In the genomic region with DNA sequence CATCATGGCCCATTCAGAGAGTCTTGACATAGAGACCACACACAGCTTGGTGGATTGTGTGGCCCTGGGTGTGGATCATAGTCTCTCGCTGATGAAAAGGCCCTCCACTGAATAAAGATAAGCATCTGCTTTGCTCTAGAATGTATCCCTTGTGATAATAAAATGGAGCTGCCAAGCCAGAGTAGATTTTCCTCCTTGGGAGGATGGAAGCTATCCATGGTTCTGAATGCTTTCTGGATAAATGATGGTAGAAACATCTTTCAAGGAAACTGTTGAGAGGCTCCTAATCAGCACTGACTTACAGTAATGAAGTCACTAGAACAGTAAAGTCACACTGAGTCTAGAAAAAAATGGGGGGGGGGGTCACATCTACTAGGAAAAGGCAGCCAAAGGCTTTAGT, we compare ENCODE assay signal across 28 mouse cellular contexts.
"Had no signal": no experiment of that assay in that cellular context is flagged by ENCODE, and none has a peak within 500 bp of the region (broad histone marks: within the 10 kb centered on the region; RNA-seq: fewer than 3 reads in every experiment).

No protein-coding gene starts in this region.

- H3K4me2 ChIP-seq: heart, embryonic 11.5 days; heart, embryonic 13.5 days; heart, embryonic 15.5 days; hindbrain, embryonic 13.5 days; hindbrain, embryonic 15.5 days; kidney, embryonic 15.5 days; limb, embryonic 13.5 days; liver, embryonic 11.5 days; liver, embryonic 13.5 days; liver, embryonic 15.5 days had no signal

- H3K9ac ChIP-seq: heart, embryonic 13.5 days; heart, embryonic 15.5 days; hindbrain, embryonic 13.5 days; hindbrain, embryonic 15.5 days; kidney, embryonic 15.5 days; limb, embryonic 13.5 days; liver, embryonic 13.5 days; liver, embryonic 15.5 days; liver, postnatal 0 days had no signal

- H3K27me3 ChIP-seq: heart, embryonic 13.5 days; heart, embryonic 15.5 days; hindbrain, embryonic 13.5 days; hindbrain, embryonic 15.5 days; kidney, embryonic 15.5 days; limb, embryonic 13.5 days; liver, embryonic 13.5 days; liver, embryonic 15.5 days had no signal

- H3K4me3 ChIP-seq: gastrocnemius, adult 2 months; heart, adult 2 months; heart, embryonic 13.5 days; heart, embryonic 15.5 days; hindbrain, embryonic 13.5 days; hindbrain, embryonic 15.5 days; kidney, embryonic 15.5 days; limb, embryonic 13.5 days; liver, embryonic 13.5 days; liver, embryonic 15.5 days had no signal

- H3K36me3 ChIP-seq: heart, embryonic 13.5 days; heart, embryonic 15.5 days; hindbrain, embryonic 13.5 days; hindbrain, embryonic 15.5 days; kidney, embryonic 15.5 days; limb, embryonic 13.5 days; liver, embryonic 13.5 days; liver, embryonic 15.5 days had no signal

- H3K4me1 ChIP-seq: heart, embryonic 13.5 days; heart, embryonic 15.5 days; hindbrain, embryonic 13.5 days; hindbrain, embryonic 15.5 days; kidney, embryonic 15.5 days; limb, embryonic 13.5 days; liver, embryonic 13.5 days; liver, embryonic 15.5 days had no signal

- H3K27ac ChIP-seq: gastrocnemius, adult 2 months; heart, adult 2 months; heart, embryonic 13.5 days; heart, embryonic 15.5 days; hindbrain, embryonic 13.5 days; hindbrain, embryonic 15.5 days; hindbrain, postnatal 0 days; kidney, embryonic 15.5 days; limb, embryonic 13.5 days; liver, embryonic 13.5 days; liver, embryonic 15.5 days had no signal

- H3K9me3 ChIP-seq: heart, embryonic 13.5 days; heart, embryonic 15.5 days; hindbrain, embryonic 13.5 days; hindbrain, embryonic 15.5 days; kidney, embryonic 15.5 days; limb, embryonic 13.5 days; liver, embryonic 13.5 days; liver, embryonic 15.5 days had no signal

- DNase-seq: gastrocnemius, adult 2 months; gastrocnemius, postnatal 10 days; gastrocnemius, postnatal 36 days; heart, adult 11 months; heart, adult 2 months; heart, postnatal 14 days; heart, postnatal 36 days; kidney, adult 11 months; kidney, adult 2 months; kidney, adult 9 months; kidney, postnatal 10 days; kidney, postnatal 36 days; layer of hippocampus, adult 9-11 months; layer of hippocampus, postnatal 36 days; liver; liver, embryonic 13.5 days; liver, postnatal 0 days had no signal

- ATAC-seq: hindbrain, postnatal 0 days; intestine, embryonic 16.5 days; liver, postnatal 0 days had no signal
